Mouse (Mus musculus): ENCODE results near the gene Tead2.

GRCm38 (mm10) chr7:45229459-45230203, 14.1 kb downstream of the Tead2 start:
- TF ChIP-seq CTCF (IDR thresholded peaks at IDR 0.05; ENCODE audit: borderline replicate concordance, insufficient read depth, low read depth, low read length) (no peak), POLR2A (IDR thresholded peaks at IDR 0.05; ENCODE audit: borderline replicate concordance, insufficient read depth, low read length) (no peak)
